Mouse (Mus musculus) hindbrain, embryonic 13.5 days (tissue): Measurements from ENCODE around the gene Nedd9. TPM values are rescaled to one million over a fixed set of nuclear protein-coding genes. Genes with fewer than 3 reads are reported as not detected.
A peak's percentile ranks its signal among the peaks of the same experiment; 100 is the strongest.
"Not testable (repeated sequence)": the region's sequence is repeated elsewhere in the genome, so short reads cannot be mapped to it uniquely, and the experiment has no call there.

Experiments
- ATAC-seq: fragments of 200-750 bp; cut with Nextera tagmentation; 2 replicates; pipeline ENCODE4 v1.8.0; 2017; ENCODE audit warnings: moderate TSS enrichment; ENCODE audit not compliant: low FRiP score
- H3K27ac ChIP-seq: fragments of 300-500 bp; sonication (generic); 2 replicates; pipeline ENCODE4 v1.5.1; 2015; ENCODE audit warnings: inconsistent platforms, mild to moderate bottlenecking, moderate library complexity
- H3K27me3 ChIP-seq: fragments of 300-500 bp; sonication (generic); 2 replicates; pipeline ENCODE4 v1.6.1; 2015; ENCODE audit warnings: mild to moderate bottlenecking, inconsistent platforms
- H3K36me3 ChIP-seq: fragments of 300-500 bp; sonication (generic); 2 replicates; pipeline ENCODE4 v1.6.1; 2015; ENCODE audit warnings: mild to moderate bottlenecking, inconsistent platforms
- H3K4me1 ChIP-seq: fragments of 300-500 bp; sonication (generic); replicated peaks from 2 replicates; pipeline ENCODE4 v1.6.1; 2015; ENCODE audit warnings: inconsistent platforms
- H3K4me2 ChIP-seq: fragments of 300-500 bp; sonication (generic); 2 replicates; pipeline ENCODE4 v1.6.1; 2015; ENCODE audit warnings: inconsistent platforms, mild to moderate bottlenecking, moderate library complexity
- H3K4me3 ChIP-seq: fragments of 300-500 bp; sonication (generic); 2 replicates; pipeline ENCODE4 v1.5.1; 2015; ENCODE audit warnings: mild to moderate bottlenecking, inconsistent platforms
- H3K9ac ChIP-seq: fragments of 300-500 bp; sonication (generic); 2 replicates; pipeline ENCODE4 v1.6.1; 2015; ENCODE audit warnings: mild to moderate bottlenecking, inconsistent platforms
- H3K9me3 ChIP-seq: fragments of 300-500 bp; sonication (generic); 2 replicates; pipeline ENCODE4 v1.6.1; 2016; ENCODE audit warnings: inconsistent platforms
- WGBS: fragments of 180-500 bp; shearing (Covaris S2); methylation state at CpG from one replicate; pipeline ENCODE4 v1.1.7; 2015; 5-methylcytosine and 5-hydroxymethylcytosine counted together
- polyA plus RNA-seq: library from polyadenylated mRNA; unstranded; fragments of >200 nt; fragmentation: Nextera tagmentation; extraction: Ambion mirVana; gene quantifications from 2 replicates; pipeline ENCODE4 v1.2.1, GENCODE M21; 2015

Gene Nedd9
- polyA plus RNA-seq, 1 experiment from 2014 or later: 13.3 TPM

DNA sequence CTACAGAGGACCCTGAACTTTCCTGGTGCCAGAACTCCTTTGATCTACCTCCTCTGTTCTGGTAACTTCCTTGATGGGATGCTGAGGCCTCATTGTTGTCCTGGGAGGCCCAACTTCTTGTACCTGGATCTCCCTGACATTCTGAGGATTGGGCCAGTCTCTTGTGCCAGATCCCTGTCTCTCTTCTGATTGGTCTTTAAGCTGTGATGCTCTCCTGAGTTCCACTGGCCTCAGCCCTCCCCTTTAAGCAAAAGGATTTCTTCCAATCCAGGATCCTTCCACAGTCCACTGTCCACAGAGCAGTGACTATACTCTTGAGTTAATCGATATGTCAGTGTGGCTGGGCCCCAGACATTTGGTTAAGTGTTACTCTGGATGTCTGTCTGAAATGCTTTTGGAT, 112.3 kb downstream of the Nedd9 start:
- no peak for ATAC-seq
- Histone ChIP-seq H3K27me3 (0 out of 2 replicates have a peak, but pooled peaks cover 2% of the 10 kb centered on the region), H3K4me2 (no peak overlapping the region), H3K4me3 (no peak overlapping the region), H3K4me1 (peaks cover 11% of the 10 kb centered on the region; the same call in 1 of the 2 replicates), H3K27ac (no peak overlapping the region), H3K36me3 (no peaks in the 10 kb centered on the region), H3K9ac (no peak overlapping the region), H3K9me3 (no peaks in the 10 kb centered on the region)
- 97% methylated on average over 1 of the region's 1 CpGs for WGBS

GRCm38 (mm10) chr13:41372555-41373460, 114.4 kb downstream of the Nedd9 start:
- H3K27ac ChIP-seq: no peak overlapping the region
- WGBS: 73% methylated on average over 8 of the region's 8 CpGs
- H3K9ac ChIP-seq: no peak overlapping the region
- no peak for ATAC-seq
- no peak overlapping the region for H3K4me2 ChIP-seq
- H3K4me1 ChIP-seq: peaks cover 11% of the 10 kb centered on the region; the same call in 1 of the 2 replicates
- H3K27me3 ChIP-seq: 0 out of 2 replicates have a peak, but pooled peaks cover 4% of the 10 kb centered on the region
- no peaks in the 10 kb centered on the region for H3K36me3 ChIP-seq
- no peak overlapping the region for H3K4me3 ChIP-seq
- H3K9me3 ChIP-seq: no peaks in the 10 kb centered on the region

DNA sequence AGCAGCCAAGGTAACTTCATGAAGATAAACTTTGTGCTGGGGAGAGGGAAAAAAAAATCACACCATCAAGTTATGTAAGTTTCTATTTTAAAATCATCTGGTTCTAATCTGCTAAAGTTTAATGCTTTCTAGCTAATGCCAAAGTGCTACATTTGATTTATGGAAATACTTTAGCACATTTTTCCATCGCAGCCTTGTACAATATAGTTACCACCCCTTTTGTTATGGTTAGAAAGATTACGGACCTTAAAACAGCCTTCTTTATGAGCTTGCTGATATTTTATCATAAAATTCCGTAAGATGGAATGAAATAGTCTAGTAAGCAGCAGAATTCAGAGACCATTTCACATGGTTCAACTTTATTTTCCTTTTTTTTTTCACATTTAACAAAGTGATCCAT, 115.6 kb downstream of the Nedd9 start:
- 93% methylated on average over 3 of the region's 3 CpGs for WGBS
- no peaks in the 10 kb centered on the region for H3K36me3 ChIP-seq
- no peak for ATAC-seq

GRCm38 (mm10) chr13:41368612-41369011, 118.5 kb downstream of the Nedd9 start:
- no peak overlapping the region for H3K4me2 ChIP-seq
- no peak for ATAC-seq
- 0 out of 2 replicates have a peak, but pooled peaks cover 3% of the 10 kb centered on the region for H3K4me1 ChIP-seq
- 86% methylated on average over 5 of the region's 5 CpGs for WGBS
- 0 out of 2 replicates have a peak, but pooled peaks cover 4% of the 10 kb centered on the region for H3K27me3 ChIP-seq
- no peak overlapping the region for H3K4me3 ChIP-seq
- H3K36me3 ChIP-seq: no peaks in the 10 kb centered on the region
- H3K9me3 ChIP-seq: no peaks in the 10 kb centered on the region
- no peak overlapping the region for H3K9ac ChIP-seq
- H3K27ac ChIP-seq: no peak overlapping the region

More for the DNA sequence above, 115.6 kb downstream of the Nedd9 start:
- no peak overlapping the region for H3K4me3 ChIP-seq
- H3K9ac ChIP-seq: no peak overlapping the region
- peaks cover 7% of the 10 kb centered on the region; the same call in 1 of the 2 replicates for H3K4me1 ChIP-seq
- H3K9me3 ChIP-seq: no peaks in the 10 kb centered on the region
- H3K27me3 ChIP-seq: 0 out of 2 replicates have a peak, but pooled peaks cover 4% of the 10 kb centered on the region
- no peak overlapping the region for H3K27ac ChIP-seq
- no peak overlapping the region for H3K4me2 ChIP-seq

GRCm38 (mm10) chr13:41367176-41367611, 120.0 kb downstream of the Nedd9 start:
- Histone ChIP-seq H3K4me2 (no peak overlapping the region), H3K27me3 (0 out of 2 replicates have a peak, but pooled peaks cover 4% of the 10 kb centered on the region), H3K36me3 (no peaks in the 10 kb centered on the region), H3K27ac (no peak overlapping the region), H3K4me1 (0 out of 2 replicates have a peak, but pooled peaks cover 3% of the 10 kb centered on the region), H3K9me3 (no peaks in the 10 kb centered on the region), H3K4me3 (no peak overlapping the region), H3K9ac (no peak overlapping the region)
- ATAC-seq: no peak
- WGBS: 82% methylated on average over 4 of the region's 4 CpGs

GRCm38 (mm10) chr13:41366609-41367008, 120.6 kb downstream of the Nedd9 start:
- H3K9ac ChIP-seq, H3K4me3 ChIP-seq, H3K9me3 ChIP-seq, H3K4me1 ChIP-seq, H3K36me3 ChIP-seq, H3K27ac ChIP-seq, H3K27me3 ChIP-seq, H3K4me2 ChIP-seq, ATAC-seq: not testable (repeated sequence)
- WGBS: 6% methylated on average over 1 of the region's 1 CpGs

GRCm38 (mm10) chr13:41364273-41364672, 122.9 kb downstream of the Nedd9 start:
- H3K9ac ChIP-seq: no peak overlapping the region
- peaks cover 17% of the 10 kb centered on the region for H3K27me3 ChIP-seq
- ATAC-seq: no peak
- no peak overlapping the region for H3K4me2 ChIP-seq
- no peak overlapping the region for H3K4me3 ChIP-seq
- no peak overlapping the region for H3K27ac ChIP-seq
- no peaks in the 10 kb centered on the region for H3K36me3 ChIP-seq
- 84% methylated on average over 9 of the region's 9 CpGs for WGBS
- peaks cover 17% of the 10 kb centered on the region for H3K4me1 ChIP-seq
- H3K9me3 ChIP-seq: no peaks in the 10 kb centered on the region

GRCm38 (mm10) chr13:41362909-41363308, 124.3 kb downstream of the Nedd9 start:
- H3K4me2 ChIP-seq: no peak overlapping the region
- peaks cover 21% of the 10 kb centered on the region for H3K4me1 ChIP-seq
- no peak for ATAC-seq
- H3K9me3 ChIP-seq: no peaks in the 10 kb centered on the region
- no peak overlapping the region for H3K4me3 ChIP-seq
- H3K9ac ChIP-seq: no peak overlapping the region
- H3K27ac ChIP-seq: no peak overlapping the region
- H3K27me3 ChIP-seq: peaks cover 13% of the 10 kb centered on the region
- 56% methylated on average over 6 of the region's 6 CpGs for WGBS
- no peaks in the 10 kb centered on the region for H3K36me3 ChIP-seq

DNA sequence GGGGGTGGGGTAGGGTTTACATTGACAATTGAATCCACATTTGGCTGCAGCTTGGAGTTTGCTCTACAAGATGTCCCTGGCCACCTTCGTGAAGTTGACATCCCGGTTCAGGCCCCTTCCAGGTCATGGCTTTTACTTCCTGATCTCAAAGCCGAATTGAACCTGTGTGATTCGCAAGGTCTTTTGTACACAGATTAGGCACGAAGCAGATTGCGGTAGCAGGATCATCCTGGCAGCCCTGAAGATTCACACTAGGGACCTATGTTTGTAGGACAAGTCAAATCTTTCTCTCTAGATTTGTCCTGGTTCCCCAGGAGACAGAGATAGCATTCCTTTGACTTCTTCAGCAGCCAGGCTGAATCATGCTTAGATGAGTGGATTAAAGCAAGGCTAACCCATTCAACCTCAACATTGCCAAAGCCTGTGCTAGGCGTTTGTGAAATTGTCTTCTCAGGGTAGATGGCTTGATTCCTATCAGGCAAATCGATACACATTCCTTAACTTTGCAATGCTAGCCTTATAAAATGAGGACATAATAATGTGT, 126.8 kb downstream of the Nedd9 start:
- Histone ChIP-seq H3K27ac (no peak overlapping the region), H3K4me2 (peak overlapping the region; percentile 79), H3K9me3 (no peaks in the 10 kb centered on the region), H3K27me3 (peaks cover 13% of the 10 kb centered on the region), H3K36me3 (no peaks in the 10 kb centered on the region), H3K4me1 (peaks cover 40% of the 10 kb centered on the region), H3K4me3 (no peak overlapping the region), H3K9ac (no peak overlapping the region)
- WGBS: 16% methylated on average over 8 of the region's 8 CpGs
- ATAC-seq: no peak

DNA sequence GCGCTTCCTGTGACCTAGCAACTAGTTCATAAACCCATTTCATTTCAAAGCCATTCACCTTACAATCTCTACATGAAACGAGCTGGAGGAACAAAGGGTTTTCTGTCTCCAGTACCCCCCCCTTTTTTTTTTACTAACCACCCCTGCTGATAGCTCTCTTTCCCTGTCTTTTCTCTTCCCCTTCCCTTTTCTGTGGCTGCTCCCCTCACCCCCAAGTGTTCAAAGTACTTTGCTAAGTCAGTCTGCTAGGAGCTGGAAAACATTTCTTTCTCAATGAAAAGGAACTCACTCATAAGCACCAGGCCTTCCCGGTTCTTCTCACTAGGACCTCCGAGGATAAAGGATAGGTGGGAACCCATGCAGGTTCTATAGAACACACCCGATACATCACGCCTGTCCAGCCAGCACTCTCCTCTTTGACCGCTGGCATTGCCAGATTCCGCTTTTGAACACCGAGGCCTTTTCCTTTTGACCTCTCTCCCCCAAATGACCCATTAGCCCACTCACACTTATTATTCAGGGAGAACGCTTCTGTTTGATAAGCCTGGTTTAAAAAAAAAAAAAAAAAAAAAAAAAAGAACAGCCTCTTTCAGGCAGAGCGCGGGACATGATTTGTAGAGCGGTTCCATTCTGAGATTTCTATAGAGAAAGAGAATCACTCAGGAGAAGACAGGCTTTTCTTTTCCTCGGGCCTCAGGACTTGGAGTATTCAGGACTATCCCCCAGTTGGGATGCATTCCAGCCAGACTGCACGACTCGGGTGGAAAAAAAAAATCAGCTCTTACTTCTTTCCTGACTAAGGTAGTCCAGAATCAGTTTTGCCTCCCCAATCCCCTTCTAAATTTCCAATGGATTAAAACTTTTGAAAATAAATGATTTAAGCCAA, 127.6 kb downstream of the Nedd9 start:
- Histone ChIP-seq H3K27me3 (peaks cover 13% of the 10 kb centered on the region), H3K4me1 (peaks cover 44% of the 10 kb centered on the region), H3K9ac (peak overlapping the region; percentile 56; the same call in 1 of the 2 replicates), H3K27ac (peak overlapping the region; percentile 90), H3K4me3 (peak overlapping the region; percentile 58), H3K4me2 (peak overlapping the region; percentile 79), H3K9me3 (no peaks in the 10 kb centered on the region), H3K36me3 (no peaks in the 10 kb centered on the region)
- 1% methylated on average over 16 of the region's 16 CpGs for WGBS
- ATAC-seq: peak; percentile 47; the same call in 1 of the 2 replicates

GRCm38 (mm10) chr13:41358480-41359180, 128.5 kb downstream of the Nedd9 start:
- Histone ChIP-seq H3K27ac (peak overlapping the region; percentile 90), H3K9ac (peak overlapping the region; percentile 79), H3K36me3 (no peaks in the 10 kb centered on the region), H3K9me3 (no peaks in the 10 kb centered on the region), H3K4me1 (peaks cover 53% of the 10 kb centered on the region), H3K27me3 (peaks cover 13% of the 10 kb centered on the region), H3K4me3 (peak overlapping the region; percentile 58), H3K4me2 (peak overlapping the region; percentile 79)
- under 1% methylated on average over 42 of the region's 42 CpGs for WGBS
- peak; percentile 99 for ATAC-seq
